Mouse (Mus musculus): ENCODE measurements at regions not wholly inside any gene's neighbourhood (a gene's known extent, or its start where the extent isn't known, plus 50 kb on each side); places are given as distances from the start of the nearest gene placed in this dataset.

DNA sequence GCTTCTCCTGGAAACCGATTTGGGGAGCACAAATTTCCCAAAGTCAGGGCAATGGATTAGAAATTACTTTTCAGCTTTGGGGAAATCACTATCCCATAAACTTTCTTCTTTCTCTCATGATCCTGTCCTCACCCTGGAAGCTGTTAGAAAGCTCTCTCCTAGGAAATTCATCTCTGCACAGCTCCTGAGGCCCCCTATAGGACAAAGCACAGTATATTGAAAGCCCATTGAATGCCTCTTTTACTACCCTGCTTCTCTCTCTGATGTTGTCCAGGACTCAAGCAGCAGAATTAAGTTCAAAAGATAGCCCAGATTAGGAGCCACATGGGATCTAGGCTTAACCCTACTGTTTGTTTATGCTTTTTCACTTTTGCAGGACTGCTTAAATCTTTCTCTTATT is 139.3 kb upstream of the Rnf219 start:
- no peak for DNase-seq (ENCODE audit: low spot score)

DNA sequence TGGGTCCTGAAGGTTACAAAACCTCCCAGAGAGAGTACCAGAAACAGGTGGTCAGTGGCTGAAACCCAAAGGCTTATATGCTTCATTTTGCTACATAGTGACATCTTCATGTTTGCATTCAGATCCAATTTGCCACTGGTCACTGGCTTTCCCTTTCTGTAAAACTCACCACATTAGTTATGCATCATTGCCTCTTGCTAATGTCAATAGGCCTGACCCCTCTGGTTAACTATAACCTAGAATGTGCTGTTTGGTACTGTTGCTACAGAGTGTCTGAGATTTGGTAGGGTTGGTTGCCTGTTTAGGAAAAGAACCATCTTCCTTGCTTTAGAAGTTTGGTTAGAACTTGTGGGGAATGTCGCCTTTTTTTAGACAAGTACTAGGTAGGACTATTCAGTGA is 136.3 kb upstream of the Rnf219 start:
- no peak for DNase-seq (ENCODE audit: low spot score)

DNA sequence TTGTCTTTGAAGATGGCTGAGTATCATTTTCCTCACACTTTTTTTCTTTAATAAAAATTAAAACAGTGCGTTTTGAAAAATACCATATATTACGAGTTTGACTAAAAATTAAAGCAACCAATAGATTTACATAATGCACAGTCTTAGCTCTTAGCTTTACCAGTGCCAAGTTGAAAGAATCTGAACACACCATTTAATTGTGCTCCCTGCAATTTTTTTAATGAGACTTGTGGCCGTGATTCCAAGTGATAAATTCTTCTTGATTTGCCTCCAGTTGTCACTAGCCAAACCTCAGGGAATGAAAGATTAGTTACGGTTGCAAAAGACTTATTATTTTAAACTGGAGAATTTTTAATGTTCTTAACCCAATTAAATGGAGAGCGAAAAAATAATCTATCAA is 127.5 kb upstream of the Rnf219 start:
- DNase-seq (ENCODE audit: low spot score) = no peak

DNA sequence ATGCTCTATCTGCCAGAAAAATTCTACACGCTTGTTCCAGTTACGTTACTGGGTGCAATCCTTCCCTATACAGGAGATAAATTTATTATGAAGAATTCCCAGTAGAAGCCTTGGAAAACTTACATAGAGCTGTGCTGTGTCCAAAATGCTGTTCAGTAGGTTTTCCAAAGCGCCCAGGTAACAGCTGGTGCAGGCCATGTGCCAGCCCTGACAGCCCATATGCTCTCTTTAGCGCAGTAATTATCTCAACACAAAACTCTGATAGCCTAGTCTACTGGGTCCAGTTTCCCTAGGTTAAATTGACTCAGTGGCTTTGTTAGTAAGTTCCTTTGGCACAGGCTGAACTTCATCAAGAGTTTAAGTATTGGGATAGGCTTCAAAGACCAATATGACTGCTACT is 122.2 kb upstream of the Rnf219 start:
- DNase-seq (ENCODE audit: low spot score) = no peak

DNA sequence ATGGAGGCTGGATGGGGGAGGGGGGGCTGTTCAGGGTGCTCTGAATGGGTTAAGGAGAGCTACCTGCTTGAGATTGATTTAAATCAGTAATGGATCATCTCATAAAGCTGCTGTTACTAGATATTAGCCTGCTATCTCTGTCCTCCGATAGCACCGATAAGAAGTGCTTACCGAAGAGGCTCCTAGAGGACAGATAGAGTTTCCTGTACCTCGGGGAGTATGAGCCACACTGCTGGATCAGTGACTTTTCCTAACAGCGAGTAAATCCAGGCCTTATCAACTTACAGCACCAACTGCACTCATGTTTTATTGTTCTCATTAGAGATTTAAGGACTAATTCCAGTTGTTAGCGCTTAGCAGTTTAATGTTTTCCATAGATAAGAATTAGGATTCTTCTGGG is 120.3 kb upstream of the Rnf219 start:
- no peak for DNase-seq (ENCODE audit: low spot score)

DNA sequence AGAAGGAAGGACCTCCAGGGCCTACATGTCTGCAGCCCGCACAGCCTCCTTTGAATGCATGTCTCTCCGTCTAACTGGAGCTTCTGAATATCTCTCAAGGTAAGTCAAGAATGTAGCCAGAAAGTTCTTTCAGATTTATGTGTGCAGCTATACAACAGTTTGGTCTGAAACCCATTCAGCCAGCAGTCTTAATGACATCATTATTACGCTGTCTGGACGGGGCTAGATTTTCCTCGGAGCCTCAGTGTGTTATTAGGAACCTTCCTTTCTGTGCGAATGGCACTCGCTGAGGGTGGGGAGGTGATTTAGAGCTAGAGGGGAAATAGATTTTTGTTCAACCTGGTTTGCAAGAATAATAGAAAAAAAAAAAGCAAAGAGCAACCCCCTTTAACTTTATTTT is 116.9 kb upstream of the Rnf219 start:
- DNase-seq (ENCODE audit: low spot score) = no peak

DNA sequence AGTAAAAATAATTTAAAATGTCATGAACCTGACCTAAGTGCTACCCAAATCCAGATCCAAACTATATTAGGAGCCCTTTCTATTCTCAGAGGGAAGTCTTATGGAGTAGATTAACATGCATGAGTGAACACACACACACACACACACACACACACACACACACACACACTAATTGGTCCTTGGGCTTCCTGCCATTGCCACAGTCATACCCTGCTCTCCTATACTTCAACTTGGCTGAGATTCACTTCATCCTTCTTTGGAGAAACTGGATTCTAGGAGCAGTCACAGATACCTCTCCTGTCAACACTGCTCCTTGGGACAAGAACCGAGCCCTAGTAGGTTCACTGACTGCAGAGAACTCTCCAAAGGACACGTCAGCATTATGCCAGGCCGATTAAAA is 89.0 kb upstream of the Rnf219 start:
- no peak for DNase-seq (ENCODE audit: low spot score)

DNA sequence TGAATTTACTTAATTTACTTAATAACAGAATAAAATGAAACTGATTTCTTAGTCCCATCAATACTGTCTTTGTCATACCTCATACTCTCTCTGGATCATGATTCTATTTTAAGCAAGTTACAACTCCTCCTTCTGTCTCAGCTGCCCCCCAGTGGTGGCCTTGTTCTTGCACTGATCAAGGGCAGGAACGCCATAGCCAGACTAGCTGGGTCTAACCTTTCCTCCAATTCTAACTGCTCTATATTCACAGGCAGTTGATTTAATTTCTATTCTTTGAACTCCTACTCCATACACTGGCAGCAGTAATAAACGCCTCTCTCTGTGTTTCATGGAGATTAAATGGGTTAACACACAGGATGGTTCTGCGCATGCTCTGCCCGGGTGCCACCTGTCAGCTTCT is 87.9 kb upstream of the Rnf219 start:
- DNase-seq (ENCODE audit: low spot score) = no peak

DNA sequence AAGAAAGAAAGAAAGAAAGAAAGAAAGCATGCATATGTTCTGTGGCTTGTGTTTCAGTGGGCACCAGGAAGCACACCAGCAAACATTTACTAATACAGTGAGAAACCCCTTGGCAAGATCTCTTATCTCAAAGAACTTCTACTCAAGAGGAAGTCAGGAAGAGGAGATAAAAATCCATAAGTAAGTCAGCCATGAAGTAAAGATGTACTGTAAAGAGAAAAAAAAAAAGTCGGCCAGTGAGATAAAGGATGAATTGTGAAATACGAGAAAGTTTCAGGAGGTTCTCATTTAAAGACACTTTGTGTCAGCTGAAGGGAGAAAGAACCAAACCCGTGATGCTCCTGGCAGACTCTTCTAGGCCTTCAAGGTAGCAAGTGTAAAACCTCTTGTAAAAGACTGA is 72.4 kb upstream of the Rnf219 start:
- no peak for DNase-seq (ENCODE audit: low spot score)
